In the genomic region with DNA sequence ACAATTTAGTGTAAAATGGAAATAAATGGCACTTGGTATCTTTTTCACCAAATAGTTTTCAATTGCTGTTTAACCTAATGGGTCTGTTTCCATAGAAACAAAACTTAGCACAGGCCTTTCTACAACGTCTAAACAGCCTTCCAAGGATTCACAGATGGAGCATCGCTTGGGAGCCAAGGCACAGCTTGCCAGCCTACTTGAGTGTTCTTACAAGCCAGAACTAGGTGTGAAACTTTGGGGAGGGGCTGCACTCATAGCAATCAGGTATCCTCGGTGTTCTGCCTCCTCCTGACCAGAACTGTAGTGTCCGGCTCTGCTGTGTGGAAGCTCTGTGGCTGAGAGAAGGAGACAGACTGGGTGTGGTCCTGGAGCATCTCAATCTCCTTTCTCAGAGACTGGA, we compare ENCODE assay signal across 26 mouse cellular contexts.
DNase-seq lines count a peak whose midpoint lies in the region; ATAC-seq and TF ChIP-seq lines count a peak whose summit lies in the region.
"Had no signal": no experiment of that assay in that cellular context is flagged by ENCODE, and none has a peak within 500 bp of the region (broad histone marks: within the 10 kb centered on the region; RNA-seq: fewer than 3 reads in every experiment).

No protein-coding gene starts in this region.

- H3K9me3 ChIP-seq in forebrain, embryonic 13.5 days (replicated peaks): no peaks in the 10 kb centered on the region
- H3K9me3 ChIP-seq in forebrain, embryonic 12.5 days: no peaks in the 10 kb centered on the region
- H3K9me3 ChIP-seq in intestine, embryonic 16.5 days (ENCODE audit: control insufficient read depth, low read length): no peaks in the 10 kb centered on the region
- H3K9me3 ChIP-seq: heart, embryonic 13.5 days; midbrain, embryonic 10.5 days; neural tube, embryonic 15.5 days had no signal

- no peaks in the 10 kb centered on the region for H3K36me3 ChIP-seq in forebrain, embryonic 13.5 days (ENCODE audit: poor library complexity, severe bottlenecking)
- no peaks in the 10 kb centered on the region for H3K36me3 ChIP-seq in forebrain, embryonic 12.5 days (replicated peaks)
- H3K36me3 ChIP-seq in intestine, embryonic 16.5 days (ENCODE audit: control insufficient read depth, insufficient read depth, low read length): no peaks in the 10 kb centered on the region
- H3K36me3 ChIP-seq: heart, embryonic 13.5 days; midbrain, embryonic 10.5 days; neural tube, embryonic 15.5 days had no signal

- intact Hi-C loops in gastrocnemius, postnatal 14 days (cut with DNase I; ENCODE audit: low total_unique reads): no loop called here

- no peak for TF ChIP-seq CTCF in layer of hippocampus, adult 2 months (conservative IDR thresholded peaks at IDR 0.05)

- peak; percentile 66; the same call in 1 of the 2 replicates for ATAC-seq in forebrain, embryonic 13.5 days
- no peak for ATAC-seq in forebrain, embryonic 12.5 days (ENCODE audit: low FRiP score)
- ATAC-seq in intestine, embryonic 16.5 days: no peak
- ATAC-seq: CD4-positive, CD25-positive, alpha-beta regulatory T cell, adult 4 months; hindbrain, postnatal 0 days; intestine, postnatal 0 days; midbrain, embryonic 16.5 days had no signal

- 73% methylated on average over 4 of the region's 4 CpGs for WGBS in forebrain, embryonic 13.5 days
- WGBS in forebrain, embryonic 12.5 days: 82% methylated on average over 4 of the region's 4 CpGs
- WGBS in intestine, embryonic 16.5 days: 63% methylated on average over 4 of the region's 4 CpGs

- H3K4me3 ChIP-seq in forebrain, embryonic 13.5 days: no peak overlapping the region
- H3K4me3 ChIP-seq in forebrain, embryonic 12.5 days (replicated peaks): no peak overlapping the region
- no peak overlapping the region for H3K4me3 ChIP-seq in layer of hippocampus, adult 2 months
- no peak overlapping the region for H3K4me3 ChIP-seq in intestine, embryonic 16.5 days (ENCODE audit: low read length)
- H3K4me3 ChIP-seq: heart, adult 2 months; heart, embryonic 13.5 days; left cerebral cortex, adult 2 months; midbrain, embryonic 10.5 days; neural tube, embryonic 15.5 days had no signal

- H3K27ac ChIP-seq in forebrain, embryonic 13.5 days: no peak overlapping the region
- no peak overlapping the region for H3K27ac ChIP-seq in forebrain, embryonic 12.5 days
- H3K27ac ChIP-seq in layer of hippocampus, adult 2 months: peak overlapping the region; percentile 64; the same call in 1 of the 2 replicates
- H3K27ac ChIP-seq in intestine, embryonic 16.5 days (ENCODE audit: low read length): no peak overlapping the region
- H3K27ac ChIP-seq: heart, adult 2 months; heart, embryonic 13.5 days; hindbrain, postnatal 0 days; left cerebral cortex, adult 2 months; macrophage; midbrain, embryonic 10.5 days; neural tube, embryonic 15.5 days had no signal

- no peak overlapping the region for H3K4me2 ChIP-seq in forebrain, embryonic 13.5 days
- H3K4me2 ChIP-seq in forebrain, embryonic 12.5 days: no peak overlapping the region
- no peak overlapping the region for H3K4me2 ChIP-seq in intestine, embryonic 16.5 days (ENCODE audit: low read depth, low read length)
- H3K4me2 ChIP-seq: heart, embryonic 13.5 days; neural tube, embryonic 15.5 days had no signal

- DNase-seq in right cerebral cortex, postnatal 10 days (ENCODE audit: low spot score in 2 of 2): peak; percentile 66 to 78
- DNase-seq in right cerebral cortex, postnatal 14 days: no peak
- peak; percentile 38 to 65 for DNase-seq in layer of hippocampus, adult 2 months (ENCODE audit: low spot score in 2 of 2)
- DNase-seq in telencephalon, adult 2 months (ENCODE audit: low read depth, low spot score): peak; percentile 24
- DNase-seq in gastrocnemius, postnatal 14 days: no peak
- DNase-seq: adrenal gland, postnatal 25 days; cerebellum, adult 18-20 months; gastrocnemius, postnatal 36 days; heart, adult 2 months; heart, postnatal 14 days; kidney, postnatal 25 days; left cerebral cortex, postnatal 4 days; spleen, adult 18-20 months; thymus, postnatal 14 days had no signal

- no peaks in the 10 kb centered on the region for H3K4me1 ChIP-seq in forebrain, embryonic 13.5 days
- no peaks in the 10 kb centered on the region for H3K4me1 ChIP-seq in forebrain, embryonic 12.5 days
- peaks cover 2% of the 10 kb centered on the region; the same call in 1 of the 2 replicates for H3K4me1 ChIP-seq in intestine, embryonic 16.5 days (ENCODE audit: control insufficient read depth, insufficient read depth, low read length)
- H3K4me1 ChIP-seq: heart, embryonic 13.5 days; midbrain, embryonic 10.5 days; neural tube, embryonic 15.5 days had no signal

- no peaks in the 10 kb centered on the region for H3K27me3 ChIP-seq in forebrain, embryonic 13.5 days
- no peaks in the 10 kb centered on the region for H3K27me3 ChIP-seq in forebrain, embryonic 12.5 days
- H3K27me3 ChIP-seq in intestine, embryonic 16.5 days (replicated peaks; ENCODE audit: control insufficient read depth, insufficient read depth, low read length): no peaks in the 10 kb centered on the region
- H3K27me3 ChIP-seq: heart, embryonic 13.5 days; neural tube, embryonic 15.5 days had no signal

- no peak overlapping the region for H3K9ac ChIP-seq in forebrain, embryonic 13.5 days
- H3K9ac ChIP-seq in forebrain, embryonic 12.5 days: no peak overlapping the region
- H3K9ac ChIP-seq in intestine, embryonic 16.5 days (ENCODE audit: low read depth, low read length): no peak overlapping the region
- H3K9ac ChIP-seq: heart, embryonic 13.5 days; neural tube, embryonic 15.5 days had no signal

Comparison
In these comparisons a context has a peak if more than half of its experiments do, and no peak if none do; other contexts are left out.
1. DNase-seq: peak in right cerebral cortex, postnatal 10 days (2 of 2), layer of hippocampus, adult 2 months (2 of 2) and telencephalon, adult 2 months (single experiment); none in right cerebral cortex, postnatal 14 days (single experiment) and gastrocnemius, postnatal 14 days (single experiment).